Mouse (Mus musculus): ENCODE measurements around the gene Ube2f.
A peak's percentile ranks its signal among the peaks of the same experiment; 100 is the strongest.

Ube2f gene

DNA sequence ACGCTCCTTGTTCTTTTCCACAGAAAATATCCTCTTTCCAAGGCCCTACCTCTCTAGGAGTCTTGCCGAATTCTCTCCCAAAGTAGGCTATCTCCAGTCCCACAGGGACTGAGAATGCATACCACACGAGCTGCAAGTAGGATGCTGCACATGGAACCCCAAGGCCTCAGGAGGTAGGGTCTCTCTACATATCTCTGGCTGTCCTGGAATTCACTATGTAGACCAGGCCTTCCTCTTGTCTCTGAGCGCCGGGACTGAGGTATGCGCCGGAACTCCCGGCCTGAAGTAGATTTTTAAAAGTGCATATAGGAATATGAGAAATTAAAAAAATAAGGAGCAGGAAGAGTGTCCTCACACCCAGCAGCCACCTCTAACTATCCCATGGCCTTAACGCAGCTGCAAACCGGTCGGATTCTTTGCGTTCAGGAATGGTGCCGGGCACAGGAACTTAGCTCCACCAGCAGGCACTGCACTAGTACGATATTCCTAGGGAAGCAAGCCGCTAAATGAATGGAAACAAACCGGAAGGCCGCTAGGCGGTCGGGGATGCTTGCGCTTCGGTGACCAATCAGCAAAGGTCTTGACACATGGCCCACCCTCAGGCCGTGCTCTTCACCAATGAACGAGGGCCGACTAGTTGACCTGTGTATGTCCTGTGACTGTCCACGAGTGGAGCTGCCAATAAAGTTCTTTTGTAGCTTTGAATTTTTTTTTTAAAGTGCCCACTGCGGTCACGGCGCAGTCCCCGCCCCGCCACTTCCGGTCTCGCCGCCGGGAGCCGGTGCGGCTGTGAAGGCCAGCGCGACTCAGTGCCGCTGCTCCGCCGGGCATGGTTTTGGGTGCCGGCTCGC, at the start of gene Ube2f:
Ube2f (plus strand) TSS at position 741 of the 851 bp plus-strand sequence.
- peak; percentile 95 for DNase-seq (ENCODE audit: low read depth)

DNA sequence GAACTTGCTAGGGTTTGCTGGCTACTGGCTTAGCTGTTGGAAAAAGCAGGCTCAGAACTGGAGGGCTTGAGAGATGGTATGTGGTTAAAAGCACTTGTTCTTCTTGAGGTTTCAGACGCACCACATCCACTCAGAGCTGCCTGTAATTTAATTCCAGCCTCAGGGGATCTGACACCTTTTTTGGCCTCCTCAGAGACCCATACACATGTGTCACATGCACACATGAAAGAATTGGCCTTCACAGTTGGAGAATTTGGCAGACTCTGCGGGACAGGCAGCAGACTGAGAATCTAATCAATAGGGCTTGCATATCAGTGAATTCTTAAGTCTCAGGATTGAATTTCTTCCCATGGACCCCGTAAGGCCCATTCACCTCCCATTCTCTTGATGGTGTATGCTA, 49.0 kb upstream of the Ube2f start:
- no peak for DNase-seq (ENCODE audit: low read depth)

GRCm38 (mm10) chr1:91204221-91204765, 45.8 kb upstream of the Ube2f start:
- no peak for DNase-seq (ENCODE audit: low read depth)

GRCm38 (mm10) chr1:91205651-91206050, 44.5 kb upstream of the Ube2f start:
- no peak for DNase-seq (ENCODE audit: low read depth)

- DNase-seq (ENCODE audit: low read depth): no peak
These were observed 43.8 kb upstream of the Ube2f start for GRCm38 (mm10) chr1:91206336-91206735.

GRCm38 (mm10) chr1:91206873-91207272, 43.2 kb upstream of the Ube2f start:
- no peak for DNase-seq (ENCODE audit: low read depth)

DNA sequence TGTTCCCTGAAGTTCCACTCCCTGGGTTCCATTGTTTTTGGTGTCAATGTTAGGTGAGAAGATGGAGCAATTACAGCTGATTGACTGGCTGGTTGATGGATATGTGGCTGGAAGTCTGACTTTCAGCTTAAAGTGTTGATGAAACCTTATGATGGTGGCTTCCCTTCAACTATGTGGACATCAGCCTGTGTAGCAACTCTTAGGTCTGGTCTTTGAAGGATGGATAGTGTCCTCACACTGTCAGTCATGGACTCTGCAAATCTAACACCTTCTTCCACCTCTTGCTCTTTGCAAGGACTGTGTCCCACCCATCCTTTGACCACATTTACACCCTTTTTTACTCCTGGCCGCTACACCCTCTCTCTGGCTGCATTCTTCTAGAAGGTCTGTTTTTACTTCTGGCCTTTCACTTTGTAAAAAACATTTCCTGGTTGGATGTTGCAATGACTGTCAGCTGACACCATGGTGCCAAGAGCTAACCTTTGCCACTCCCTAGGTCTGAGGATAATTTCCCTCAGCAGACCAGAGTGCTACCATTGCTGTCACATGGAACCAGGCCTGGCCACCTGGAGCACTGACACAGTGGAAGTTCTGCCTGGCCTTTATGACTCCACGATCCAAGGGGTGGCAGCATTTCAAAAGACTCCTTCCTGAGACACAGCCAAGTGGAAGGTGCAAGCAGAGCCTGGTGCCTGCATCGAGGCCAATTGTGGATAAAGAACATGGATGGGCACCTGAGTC, 42.6 kb upstream of the Ube2f start:
- no peak for DNase-seq (ENCODE audit: low read depth)

GRCm38 (mm10) chr1:91209343-91209742, 40.8 kb upstream of the Ube2f start:
- DNase-seq (ENCODE audit: low read depth): no peak

DNA sequence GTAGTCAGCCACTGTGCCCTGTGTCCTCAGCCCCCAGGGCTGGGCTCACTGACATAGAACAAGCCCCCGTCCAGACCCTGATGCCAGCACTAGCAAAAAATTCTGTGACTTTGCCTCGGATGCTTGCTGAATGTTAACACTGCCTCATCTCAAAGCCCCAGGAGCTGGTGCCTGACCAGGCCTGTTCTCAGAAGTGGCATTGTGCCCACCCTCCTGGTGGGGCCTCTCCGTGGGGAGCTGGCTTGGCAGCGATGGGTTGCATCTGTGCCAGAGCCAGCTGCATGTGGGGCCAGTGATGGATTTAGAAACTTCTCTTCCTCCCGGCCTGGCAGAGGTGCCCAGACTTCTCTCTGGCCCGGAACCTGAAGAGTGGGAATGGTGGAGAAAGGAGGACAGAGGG, 40.3 kb upstream of the Ube2f start:
- DNase-seq (ENCODE audit: low read depth): no peak

- peak; percentile 75 for DNase-seq (ENCODE audit: low read depth)
These were observed 39.0 kb upstream of the Ube2f start for GRCm38 (mm10) chr1:91211099-91211498.

DNA sequence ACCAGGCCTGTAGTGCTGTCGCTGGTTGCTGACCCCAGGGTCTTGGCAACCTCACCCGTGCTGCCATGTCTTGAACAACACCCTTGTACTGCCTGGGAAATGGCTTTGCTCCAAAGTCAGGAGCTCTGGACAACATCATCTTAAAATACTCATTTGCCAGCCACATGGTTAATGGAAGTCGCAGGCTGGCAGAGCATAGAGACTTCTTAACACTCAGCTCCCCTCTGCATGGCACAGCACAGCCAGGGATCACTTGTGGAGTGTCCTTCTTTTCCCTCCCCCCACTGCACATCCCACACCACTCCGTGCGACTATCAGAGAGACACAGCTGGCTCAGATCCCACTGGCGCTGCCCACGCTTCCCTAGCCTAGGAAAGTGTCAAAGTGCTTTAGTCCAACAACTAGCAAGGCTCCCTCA, 38.5 kb upstream of the Ube2f start:
- DNase-seq (ENCODE audit: low read depth): no peak

GRCm38 (mm10) chr1:91215264-91215663, 34.8 kb upstream of the Ube2f start:
- DNase-seq (ENCODE audit: low read depth): no peak

- no peak for DNase-seq (ENCODE audit: low read depth)
These were observed 34.1 kb upstream of the Ube2f start for GRCm38 (mm10) chr1:91215981-91216380.

DNA sequence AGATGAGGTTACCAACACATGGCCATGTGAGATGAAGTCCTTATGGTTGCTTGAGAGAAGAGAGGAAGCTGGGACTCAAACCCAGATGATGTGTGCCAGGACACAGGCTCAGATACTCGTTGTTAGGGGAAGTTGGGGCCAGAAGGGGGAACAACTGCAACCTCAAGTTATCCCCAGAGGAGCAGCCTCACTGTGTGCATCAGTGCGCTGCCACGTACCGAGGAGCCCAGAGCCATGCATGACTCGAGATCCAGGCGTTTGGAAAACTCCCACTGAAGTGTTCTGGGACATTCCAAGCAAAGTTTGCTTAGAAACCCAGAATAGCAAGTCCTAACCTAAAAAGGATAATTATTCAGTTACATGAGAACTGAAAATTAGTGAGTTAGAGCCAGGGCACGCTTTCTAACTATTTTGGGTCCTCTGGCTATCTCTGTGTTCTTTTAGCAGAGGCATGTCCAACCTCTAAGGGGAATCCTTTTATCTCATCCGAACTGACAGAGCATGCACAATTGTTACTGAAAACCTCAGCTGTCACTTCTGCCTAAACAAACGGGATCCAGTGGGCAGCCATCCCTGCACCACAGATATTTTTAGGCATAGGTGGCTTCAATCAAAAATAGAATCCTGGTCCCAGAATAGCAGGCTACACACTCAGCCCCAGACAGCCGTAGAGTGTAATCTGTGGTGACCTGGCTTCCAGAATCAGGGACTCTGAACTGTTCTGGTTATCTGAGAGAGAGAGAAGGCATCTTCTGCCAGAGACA, 33.4 kb upstream of the Ube2f start:
- DNase-seq (ENCODE audit: low read depth): no peak

DNA sequence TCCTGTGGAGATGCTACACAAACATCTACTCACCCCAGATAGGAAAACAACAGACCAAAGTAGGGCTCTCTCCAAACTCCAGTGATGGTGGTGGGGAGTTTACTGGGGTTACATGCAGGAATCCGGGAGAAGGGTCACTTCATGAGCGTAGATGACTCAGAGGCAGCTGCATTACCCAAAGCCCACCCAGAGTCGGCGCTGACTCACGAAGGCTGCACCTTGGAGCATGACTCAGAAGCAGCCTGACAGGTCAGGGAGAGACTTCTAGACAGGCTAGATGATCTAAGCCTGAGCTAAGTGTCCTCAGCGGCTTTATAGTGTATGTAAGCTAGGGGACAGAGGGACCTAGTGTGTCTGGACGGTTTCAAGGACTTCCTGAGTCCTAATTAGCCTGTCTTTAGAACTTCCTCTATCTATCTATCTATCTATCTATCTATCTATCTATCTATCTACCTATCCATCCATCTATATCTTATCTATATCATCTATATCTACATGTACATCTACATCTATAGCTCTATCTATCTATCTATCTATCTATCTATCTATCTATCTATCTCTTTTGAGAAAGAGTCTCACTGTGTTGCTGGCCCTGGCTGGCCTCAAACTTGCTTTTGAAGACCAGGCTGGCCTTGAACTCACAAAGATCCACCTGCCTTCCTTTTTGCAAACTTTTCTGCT, 30.3 kb upstream of the Ube2f start:
- no peak for DNase-seq (ENCODE audit: low read depth)

- DNase-seq (ENCODE audit: low read depth): peak; percentile 53
These were observed 29.8 kb upstream of the Ube2f start for GRCm38 (mm10) chr1:91220322-91220672.

DNA sequence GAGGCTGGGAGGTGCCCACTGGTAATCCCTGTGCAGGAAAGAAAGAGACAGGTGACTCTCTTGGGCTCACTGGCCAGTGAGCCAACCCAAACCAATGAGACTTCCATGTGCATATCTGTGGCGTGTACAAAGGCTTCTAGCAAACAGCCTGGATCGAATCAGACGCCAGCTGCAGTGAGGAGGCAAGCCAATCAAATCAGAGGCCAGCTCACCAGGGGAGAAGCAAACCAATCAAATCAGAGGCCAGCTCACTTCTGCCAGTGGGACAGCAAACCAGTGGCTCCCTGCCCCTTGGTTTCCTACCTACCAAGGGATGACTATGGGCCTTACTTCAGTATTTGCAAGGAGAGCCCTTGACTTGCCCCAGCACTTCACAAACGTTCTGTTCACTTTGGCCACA, 23.5 kb upstream of the Ube2f start:
- DNase-seq (ENCODE audit: low read depth): no peak

DNA sequence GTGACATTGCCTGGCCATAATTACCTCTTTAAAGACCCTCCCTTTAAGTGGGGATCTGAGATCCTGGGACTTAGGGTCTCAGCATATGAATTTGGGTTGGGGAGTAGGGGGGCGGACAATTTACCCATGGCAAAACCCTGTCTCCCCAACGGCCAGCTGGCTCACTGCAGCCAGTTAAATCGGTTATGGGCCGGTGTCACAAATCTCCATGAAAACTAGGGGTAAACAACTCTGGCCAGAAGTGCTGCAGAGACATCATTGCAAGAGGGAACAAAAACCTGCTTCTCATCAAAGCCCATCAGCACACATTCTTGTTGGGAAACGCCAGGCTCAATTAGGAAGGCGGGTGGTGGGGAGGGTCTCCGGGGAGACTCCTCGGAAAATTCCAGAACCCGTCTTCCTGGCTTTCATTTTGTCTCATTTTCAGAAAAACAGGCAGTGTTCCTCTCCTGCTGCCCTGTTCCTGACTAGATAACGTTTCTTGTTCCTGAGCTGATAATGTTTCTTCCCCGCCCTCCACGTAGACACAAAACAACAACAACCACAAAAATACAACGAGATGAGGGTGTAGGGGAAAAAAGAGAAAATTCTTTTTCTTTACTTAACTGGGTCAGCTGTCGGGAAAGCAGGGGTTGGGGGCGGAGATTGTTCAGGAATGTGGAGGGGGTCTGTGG, 22.6 kb upstream of the Ube2f start:
- no peak for DNase-seq (ENCODE audit: low read depth)

DNA sequence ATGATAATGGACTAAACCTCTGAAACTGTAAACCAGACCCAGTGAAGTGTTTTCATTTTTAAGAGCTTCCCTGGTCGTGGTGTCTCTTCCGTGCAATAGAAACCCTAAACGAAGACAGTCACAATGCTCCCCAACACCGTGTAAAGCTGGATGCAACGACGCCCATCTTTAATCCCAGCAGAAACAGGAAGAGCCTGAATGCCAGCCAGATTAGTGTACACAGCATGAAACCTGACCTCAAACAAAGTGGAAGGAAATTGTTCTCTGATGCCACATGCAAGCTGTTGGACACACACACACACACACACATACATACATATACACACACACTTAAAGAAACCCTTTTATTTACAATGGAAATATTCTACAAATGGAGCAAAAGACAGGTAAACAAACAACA, 19.0 kb upstream of the Ube2f start:
- no peak for DNase-seq (ENCODE audit: low read depth)

DNA sequence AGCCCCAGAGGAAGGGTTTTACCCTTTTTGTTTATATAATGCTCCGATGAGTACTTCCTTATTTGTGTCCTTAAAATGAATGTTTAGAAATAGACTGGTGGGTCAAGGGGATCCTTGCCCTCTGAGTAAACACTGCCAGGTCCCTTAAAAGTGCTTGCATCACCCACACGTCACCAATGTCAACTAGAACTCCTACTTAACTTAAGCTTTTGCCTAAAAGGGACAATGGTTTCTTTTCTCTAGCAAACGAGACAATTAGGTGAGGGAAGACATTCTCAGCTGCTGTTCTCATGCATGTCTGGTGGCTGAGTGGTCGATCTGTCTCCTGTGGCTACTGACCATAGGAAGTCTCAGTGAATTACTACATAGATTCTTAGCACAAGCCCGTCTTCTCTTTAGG, 18.2 kb upstream of the Ube2f start:
- no peak for DNase-seq (ENCODE audit: low read depth)

- no peak for DNase-seq (ENCODE audit: low read depth)
These were observed 14.7 kb upstream of the Ube2f start for GRCm38 (mm10) chr1:91235395-91235794.

All from induced T-regulatory cell, adult 2 months (primary cell).